Mouse (Mus musculus) monocyte, adult 5-6 weeks (primary cell): ENCODE measurements around the gene Dstyk. TPM values are rescaled to one million over a fixed set of nuclear protein-coding genes. Genes with fewer than 3 reads are reported as not detected.

Source experiments
- ATAC-seq: fragments of 153-309, 156-312 bp; replicated peaks from 2 replicates; pipeline ENCODE4 v1.8.0; 2017; ENCODE audit warnings: mild to moderate bottlenecking; ENCODE audit not compliant: low TSS enrichment, insufficient number of reproducible peaks, severe bottlenecking, poor library complexity, low FRiP score
- total RNA-seq: library from RNA; stranded (forward); fragments of 200-1000, 200-491, 200-594 nt; gene quantifications from 3 replicates; pipeline ENCODE4 v1.2.3, GENCODE M21; 2017

Dstyk gene
- 40.6 to 56.0 TPM (median 54.3 TPM) in 3 replicates for total RNA-seq

DNA sequence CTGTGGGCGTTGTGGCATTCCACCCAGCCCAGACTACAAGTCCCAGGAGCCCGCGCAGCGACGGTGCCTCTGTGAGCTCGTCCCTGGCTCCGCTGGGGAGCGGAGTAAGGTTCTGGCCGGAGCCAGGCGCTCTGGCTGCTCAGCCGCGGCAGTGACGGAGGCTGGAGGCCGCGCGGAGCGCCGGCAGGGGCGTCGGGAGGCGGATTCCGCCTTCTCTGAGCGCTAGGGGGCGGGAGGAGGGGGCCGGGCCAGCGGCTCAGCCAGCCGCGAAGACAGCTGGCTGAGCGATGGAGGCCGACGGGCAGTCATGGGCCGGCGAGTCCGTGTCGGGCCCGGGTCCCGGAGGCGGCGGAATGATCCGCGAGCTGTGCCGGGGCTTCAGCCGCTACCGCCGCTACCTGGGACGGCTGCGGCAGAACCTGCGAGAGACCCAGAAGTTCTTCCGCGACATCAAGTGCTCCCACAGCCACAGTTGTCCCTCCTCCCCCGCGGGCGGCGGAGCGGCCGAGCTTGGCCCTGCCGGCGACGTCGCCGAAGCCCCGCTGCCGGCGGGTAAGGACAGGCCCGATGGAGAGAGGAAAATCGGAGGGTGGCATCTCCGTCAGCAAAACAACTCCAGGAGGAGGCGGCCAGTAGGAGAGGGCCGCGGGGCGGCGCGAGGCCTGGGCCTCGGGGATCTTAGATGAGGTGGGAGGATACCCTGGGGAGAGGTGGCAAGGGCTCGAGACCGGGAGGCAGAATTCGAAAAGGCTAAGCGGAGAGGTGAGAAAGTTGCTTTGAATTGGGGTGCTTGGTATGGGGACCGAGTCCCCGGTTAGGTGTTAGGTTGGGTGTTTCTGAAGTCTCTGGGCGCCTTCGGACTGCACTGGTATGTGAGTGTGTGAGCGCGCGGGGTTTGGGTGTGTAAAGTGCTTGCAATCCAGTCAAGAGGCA, at the start of gene Dstyk:
Dstyk (plus strand) TSS at position 237 of the 933 bp plus-strand sequence.
- ATAC-seq, result peak; percentile 92

DNA sequence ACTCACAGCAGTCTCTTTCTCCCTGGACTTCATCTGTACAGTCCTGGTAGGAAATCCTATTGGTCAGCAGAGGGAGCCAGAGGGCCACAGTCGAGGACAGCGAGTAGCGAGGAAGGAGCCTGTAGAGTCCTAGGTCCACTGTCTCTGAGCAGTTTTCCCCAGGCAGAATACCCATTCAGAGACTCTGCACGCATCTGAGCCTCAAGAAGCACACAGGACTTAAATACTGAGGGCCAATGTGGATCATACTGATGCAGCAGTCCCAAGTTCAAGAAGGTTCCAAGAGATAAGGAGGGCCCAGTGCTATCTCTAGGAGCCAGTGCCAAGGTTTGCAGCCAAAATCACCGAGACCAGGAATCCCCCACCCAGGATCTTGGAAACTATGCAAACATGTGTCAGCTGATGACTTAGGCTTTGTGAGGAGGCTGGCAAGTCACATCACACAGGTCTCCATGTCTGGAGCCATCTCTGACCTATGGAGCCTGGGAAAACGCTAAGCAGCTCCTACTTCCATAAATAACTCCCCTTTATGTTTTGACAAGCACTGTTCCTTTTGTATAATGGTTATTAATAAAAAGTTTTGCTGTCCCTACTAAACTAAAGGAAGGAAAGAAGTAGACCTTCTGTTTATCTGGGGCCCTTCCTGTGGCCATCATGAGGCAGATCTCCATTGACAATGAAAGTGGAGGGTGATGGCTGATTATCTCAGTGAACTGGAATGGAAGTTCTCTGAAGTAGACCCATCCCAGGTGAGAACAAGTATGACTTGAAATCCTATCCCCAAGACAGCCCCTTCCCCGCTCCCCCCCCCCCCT, 49.5 kb upstream of the Dstyk start:
- ATAC-seq, result peak; percentile 71

DNA sequence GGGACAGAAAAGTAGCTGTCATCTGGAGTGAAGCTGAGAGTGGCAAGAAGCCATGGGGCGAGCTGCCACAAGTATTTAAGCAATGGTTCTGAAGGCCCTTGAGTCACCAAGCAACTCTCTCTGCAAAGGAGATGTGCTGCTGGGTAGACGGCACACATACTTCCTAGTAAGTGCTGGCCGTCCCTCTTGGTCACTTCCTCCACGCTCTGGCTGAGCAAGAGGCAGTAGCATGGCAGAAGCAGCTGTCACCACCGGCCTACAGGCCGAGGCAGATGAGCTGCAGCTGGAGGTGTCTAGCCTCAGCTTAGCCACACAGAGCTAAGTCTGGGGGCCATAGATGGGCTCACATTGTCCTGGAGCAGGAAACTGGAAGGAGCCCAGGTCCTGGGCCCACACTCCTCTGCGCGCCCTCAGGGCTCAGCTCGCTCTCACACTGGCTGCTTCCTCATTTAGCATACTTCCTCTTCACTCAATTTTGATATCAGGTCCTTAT, 46.6 kb upstream of the Dstyk start:
- peak; percentile 66 for ATAC-seq

DNA sequence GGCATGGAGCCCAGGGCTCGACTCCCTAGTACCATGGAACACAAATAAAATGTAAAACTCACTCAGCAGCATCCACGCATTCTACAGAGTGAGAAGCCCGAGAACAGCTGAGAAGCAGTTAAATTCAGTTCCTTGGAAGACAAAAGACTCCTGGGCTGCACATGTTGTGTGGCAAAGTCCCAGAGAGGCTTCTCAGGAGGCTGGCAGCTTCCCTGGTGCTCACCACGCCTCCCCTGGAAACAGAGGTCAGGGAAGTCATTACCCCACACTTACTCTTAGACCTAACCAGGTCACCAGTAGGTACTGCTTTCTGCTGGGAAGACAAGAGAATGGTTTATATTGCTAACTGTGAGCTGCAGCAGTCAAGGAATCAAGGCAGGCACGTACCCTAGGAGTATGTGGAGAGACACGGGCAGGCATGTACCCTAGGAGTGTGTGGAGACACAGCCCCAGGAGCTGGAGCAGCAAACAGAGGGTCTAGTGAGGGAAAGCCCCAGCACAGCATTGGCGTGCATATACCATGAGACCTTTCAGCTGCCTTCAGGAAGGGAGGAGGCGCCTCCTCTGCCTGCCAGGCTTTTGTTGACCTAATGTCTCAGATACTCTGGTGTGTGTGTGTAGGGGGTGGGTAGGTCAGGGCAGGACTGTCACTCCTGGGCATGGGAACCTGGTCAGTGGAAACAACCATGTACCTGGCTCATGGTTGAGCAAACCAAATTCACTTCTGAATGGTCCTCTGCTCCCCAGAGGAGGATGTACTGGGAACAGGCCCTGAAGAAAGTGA, 45.9 kb upstream of the Dstyk start:
- ATAC-seq, result no peak

DNA sequence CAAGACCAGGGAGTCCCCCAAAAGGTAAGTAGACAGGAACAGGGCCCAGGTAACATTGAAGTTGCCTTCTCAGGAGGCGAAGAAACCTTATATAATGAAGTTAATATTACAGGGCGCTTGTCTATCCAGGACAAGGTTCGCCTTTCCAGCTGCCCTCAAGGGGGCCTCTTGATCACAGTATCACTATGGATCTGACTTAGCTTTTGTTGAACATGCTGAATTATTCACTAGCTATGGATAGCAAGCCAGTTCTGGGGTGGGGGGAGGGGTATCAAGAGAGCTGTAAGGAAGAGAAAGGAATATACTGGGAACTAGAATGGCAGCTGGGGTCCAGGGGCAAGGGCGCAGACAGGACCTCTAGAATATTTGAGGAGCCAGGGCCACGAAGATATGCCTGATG, 45.0 kb upstream of the Dstyk start:
- no peak for ATAC-seq

DNA sequence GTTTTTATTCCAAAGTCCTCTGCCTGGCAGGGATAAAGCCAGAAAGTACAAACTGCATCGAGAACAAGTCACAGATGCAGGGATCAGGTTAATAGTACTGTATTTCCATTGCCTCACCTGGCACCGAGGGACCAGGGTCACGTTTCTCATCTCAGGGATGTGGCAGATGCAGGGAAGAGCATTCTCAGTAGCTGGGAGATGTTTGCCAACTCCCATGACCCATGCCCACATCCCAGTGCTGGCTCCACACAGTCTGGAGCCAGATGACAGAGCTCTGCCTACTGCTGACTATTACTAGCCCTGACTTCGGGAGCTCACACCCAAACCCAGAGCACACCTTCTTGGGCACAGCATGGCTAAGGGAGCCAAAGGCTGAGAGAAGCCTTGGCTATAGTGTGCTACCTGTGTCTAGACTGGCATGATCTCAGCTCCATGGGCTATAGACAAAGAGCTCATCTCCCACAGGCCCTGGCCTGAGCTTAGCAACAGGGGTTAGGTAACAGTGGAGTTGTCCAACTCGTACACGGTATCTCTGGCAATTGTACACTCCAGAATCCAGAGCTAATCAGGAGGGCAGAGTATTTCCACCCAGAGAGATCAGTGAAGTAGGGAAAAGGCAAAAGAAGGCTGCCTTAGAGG, 44.3 kb upstream of the Dstyk start:
- ATAC-seq, result no peak

DNA sequence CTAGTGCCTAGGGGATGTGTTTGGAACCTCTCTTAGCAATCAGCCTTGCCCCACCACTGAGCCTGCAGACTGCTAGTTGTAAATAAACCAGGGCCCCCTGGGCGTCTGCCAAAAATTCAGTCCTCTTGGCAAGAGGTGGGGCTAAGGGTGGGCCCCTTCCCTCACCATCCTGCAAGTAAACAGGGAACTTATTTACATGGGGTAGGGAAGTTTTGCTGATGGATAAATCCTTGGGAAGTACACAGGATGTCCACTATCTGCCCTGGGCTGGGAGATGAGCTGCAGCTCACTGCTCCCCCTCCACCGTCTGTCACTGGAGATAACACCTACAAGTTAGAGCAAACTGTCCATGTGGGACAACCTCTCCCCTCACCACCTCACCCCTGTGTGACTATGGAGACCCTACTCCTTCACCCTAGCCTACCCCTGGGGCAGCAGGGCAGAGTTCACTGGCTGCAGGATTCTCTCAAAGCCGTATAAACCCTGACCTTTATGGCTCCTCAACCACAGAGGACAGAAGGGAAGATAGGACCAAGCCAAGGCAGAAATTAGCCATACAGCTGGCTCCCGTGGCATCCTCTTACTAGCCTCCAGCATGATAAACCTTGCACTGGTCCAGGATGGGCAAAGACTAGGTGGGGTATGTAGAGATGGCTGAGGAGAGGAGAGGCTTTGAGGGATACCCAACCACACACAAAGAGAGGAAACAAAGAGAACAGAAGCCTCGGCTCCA, 43.0 kb upstream of the Dstyk start:
- no peak for ATAC-seq

DNA sequence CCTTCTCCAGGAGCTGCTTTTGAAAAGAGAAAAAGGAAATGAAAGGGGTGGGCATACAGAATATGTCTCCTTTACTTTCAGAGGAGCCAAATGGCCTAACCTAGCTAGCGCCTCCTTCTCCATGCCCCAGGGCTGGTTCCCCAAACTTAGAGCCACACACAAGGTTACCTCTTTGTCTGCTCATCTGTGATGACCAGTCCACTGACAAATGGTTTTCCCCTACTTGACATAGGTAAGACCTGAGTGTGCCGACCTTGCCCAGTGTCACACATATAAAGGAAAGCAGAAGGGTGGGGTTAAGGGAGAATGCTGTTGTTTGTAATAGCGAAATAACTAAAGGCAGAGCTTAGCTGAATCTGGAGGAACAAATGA, 42.5 kb upstream of the Dstyk start:
- ATAC-seq, result peak; percentile 7; the same call in 1 of the 2 replicates

DNA sequence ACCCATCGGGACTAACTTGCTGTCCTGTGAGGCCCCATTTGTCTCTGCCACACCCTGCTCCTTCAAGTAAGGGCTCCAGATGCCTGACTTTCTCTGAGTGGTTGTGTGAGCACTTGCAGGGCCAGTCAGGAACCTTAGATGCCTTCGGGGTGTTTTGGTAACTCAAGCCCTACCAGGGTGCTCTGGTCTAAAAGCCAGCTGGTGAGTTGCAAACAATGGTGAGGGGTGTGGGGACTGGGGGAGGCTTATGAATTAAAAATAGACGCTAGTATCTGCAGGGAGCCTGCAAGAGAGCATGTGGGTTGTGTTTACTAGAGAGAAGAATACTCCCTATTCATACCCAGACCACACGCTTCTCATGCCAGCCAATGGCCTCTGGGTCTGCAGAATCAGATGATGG, 42.1 kb upstream of the Dstyk start:
- ATAC-seq, result no peak

DNA sequence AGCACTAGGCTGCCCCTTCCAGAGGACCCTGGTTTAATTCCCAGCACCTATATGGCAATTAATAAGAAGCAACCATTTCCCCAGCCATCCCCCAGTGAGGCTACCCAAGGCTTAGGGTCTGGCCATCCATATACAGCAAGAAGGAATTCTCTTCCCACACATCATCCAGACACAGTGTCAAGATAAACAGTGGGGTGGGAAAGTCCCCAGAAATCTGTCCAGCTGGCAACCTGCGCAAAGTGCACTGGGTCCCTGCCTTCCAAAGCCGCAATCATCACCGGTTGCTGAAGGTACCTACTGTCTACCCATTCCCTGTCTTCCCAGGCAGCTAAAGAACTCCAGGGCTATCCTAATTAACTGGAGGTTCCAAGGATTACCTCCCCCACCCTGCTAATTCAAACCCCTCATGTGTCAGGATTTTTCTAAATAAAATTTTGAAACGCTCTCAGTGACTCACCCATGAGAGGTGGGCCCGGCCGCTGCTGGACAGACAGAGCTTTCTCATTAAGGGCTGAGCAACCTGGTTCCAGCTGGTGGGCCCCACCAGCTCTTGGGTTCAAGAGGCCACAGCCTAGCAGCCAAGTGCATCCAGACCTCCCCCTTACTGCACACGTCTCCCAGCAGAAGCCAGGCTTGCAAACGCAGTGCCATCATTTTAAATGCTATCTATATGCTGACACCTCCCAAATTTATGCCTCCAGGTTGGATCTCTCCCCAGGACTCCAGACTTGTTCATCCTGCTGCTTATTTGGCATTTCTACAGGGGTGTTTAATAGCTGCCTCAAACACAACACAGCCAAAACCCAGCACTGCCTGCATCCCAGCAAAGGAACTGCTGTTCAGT, 40.9 kb upstream of the Dstyk start:
- no peak for ATAC-seq

DNA sequence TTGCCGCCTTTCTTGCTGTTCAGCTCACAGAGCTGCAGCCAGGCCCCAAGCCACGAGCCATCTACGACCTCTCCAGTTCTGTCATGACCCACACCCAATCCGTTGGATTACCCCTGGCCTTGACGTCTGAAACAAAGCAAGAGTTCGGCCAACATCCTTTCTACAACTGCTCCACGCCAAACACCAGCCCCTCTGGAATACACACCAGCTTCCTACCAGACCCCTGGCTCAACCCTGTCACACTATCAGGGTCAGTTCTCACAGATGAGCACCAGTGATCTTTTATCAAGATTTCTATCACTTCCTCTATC, 40.3 kb upstream of the Dstyk start:
- no peak for ATAC-seq

DNA sequence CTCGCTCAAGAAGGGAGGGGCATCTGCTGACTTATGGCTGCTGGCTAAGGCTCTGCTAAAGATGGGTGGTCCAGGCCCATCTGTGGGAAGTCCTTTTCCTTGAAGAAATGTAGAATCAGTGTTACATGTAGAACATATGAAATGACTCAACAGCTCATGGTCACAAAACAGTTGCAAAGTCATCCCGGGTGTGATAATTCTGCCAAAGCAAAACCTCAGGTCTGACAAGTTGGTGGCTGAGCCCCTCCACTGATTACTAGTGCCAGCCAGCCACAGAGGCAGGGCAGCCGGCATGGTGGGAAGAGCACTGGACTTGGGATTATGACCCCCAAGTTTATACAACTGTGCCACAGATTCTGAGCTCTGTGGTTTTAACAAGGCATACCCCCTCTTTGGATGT, 39.5 kb upstream of the Dstyk start:
- no peak for ATAC-seq

DNA sequence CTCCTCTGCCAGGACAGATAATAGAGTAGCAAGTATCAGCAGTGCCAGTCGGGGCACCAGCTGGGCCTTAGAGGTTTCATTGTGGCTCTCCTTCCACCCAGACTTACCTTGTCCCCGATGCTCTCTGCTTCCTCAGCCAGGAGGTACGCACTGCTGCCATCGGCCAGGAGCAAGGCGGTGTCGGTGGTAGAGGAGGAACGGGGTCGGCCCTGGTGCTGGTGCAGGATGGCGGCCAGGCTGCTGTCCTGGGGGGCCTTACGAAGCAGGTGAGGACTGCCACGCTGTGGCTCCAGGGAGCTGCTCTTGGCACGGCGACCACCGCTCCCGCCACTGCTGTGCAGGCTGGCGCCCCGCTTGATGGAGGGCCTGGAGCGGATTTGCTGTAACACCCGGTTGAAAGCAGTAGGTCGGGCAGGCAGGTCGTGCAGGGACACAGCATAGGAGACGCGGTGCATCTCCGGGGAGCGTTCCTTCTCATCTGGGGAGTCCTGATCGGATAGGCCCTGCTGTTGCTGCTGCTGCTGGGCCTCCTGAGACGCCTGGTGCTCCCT, 36.7 kb upstream of the Dstyk start:
- no peak for ATAC-seq

DNA sequence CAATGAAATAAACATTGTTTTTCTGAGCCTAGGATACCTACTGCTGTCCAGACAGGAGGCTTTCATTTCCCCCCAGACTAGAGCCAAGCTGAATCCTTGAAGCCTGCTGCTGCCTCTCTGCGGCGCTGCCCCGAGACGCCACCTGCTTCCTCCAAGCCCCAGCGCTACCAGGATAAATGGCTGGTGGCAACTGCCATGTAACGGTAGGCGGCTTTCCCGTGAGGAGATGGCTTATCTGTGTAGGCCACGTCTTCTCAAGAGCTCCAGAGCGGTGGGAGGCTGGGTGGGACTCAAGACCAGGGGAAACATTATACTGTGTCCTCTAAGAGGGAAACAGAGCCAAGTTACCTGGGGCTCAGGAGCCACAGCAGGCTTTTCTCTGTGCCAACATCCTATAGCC, 35.4 kb upstream of the Dstyk start:
- no peak for ATAC-seq

DNA sequence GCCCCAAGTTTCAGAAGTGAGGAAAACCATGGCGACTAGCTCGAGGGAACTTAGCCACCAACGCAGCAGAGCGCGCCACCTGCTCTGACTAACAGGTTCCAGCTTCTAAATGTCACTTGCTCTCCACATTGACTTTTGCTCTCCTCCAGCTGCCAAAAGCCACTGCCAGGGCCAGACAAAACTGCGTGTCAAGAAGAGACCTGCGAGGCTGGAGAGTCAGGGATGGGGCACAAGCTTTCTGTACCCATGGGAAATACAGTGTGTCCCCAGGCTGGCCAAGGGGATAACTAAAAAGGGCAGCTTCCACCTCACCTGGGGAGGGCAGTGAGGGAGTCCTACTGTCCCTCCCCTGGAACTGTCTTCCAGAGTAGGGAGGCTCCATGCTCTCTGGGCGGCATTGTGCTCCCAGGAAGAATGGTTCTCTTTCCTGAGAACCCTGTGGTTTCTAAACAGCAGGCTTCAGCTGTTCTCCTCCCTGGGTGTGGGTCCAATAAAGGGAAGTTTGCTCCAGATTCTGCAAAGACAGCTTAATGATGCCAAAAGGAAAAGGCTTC, 33.3 kb upstream of the Dstyk start:
- no peak for ATAC-seq

DNA sequence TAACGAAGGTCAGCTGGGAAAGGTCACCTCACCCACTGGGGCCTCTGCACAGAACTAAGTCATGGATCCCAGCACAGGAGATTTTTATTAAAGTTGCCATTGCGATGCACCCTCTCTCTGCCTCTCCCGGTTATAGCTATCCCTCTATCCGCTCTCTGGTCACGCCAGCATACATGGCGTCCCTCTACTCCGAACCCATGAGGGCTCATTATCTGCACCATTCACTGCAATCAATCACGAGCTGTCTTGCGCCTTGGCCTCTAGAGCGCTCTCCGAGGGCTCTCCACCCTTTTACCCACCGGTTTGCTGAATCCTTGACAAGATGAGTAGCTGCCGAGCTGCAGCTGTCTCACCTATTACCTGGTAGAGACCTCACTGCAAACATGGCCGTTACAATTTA, 32.1 kb upstream of the Dstyk start:
- no peak for ATAC-seq

DNA sequence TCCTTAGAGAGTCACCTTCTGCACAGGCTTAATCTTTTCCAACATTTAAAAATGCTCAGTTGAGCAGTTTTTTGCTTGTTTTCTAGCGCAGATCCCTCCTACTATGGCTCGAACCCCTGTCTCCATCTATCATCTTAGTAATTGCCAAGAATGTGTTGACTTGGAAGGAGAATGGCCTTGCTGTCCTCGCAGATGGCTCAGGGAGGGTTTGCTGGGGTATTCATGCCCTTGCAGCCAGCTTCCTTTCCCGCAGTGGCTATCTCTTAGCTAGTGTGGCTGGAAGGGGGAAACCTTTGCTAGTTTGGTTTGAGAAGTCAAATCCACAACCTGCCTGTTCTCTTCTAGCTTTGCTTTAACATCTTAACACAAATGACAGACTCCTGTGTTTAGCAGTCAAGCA, 31.6 kb upstream of the Dstyk start:
- no peak for ATAC-seq
